Mouse (Mus musculus) myocyte (in vitro differentiated cells): Measurements from ENCODE around the gene Nhlrc4.

ENCODE experiments used
- CEBPB ChIP-seq: IDR thresholded peaks from 2 replicates; pipeline ENCODE4 v1.6.1; 2011; ENCODE audit warnings: mild to moderate bottlenecking, moderate library complexity; ENCODE audit not compliant: poor library complexity, insufficient read depth, severe bottlenecking
- MYOG ChIP-seq, 3 experiments: IDR thresholded peaks; one replicate each; pipeline ENCODE4 v1.6.1; 2011; ENCODE audit warnings: control low read depth in 2 of 3, low read depth in 2 of 3, mild to moderate bottlenecking in 2 of 3; ENCODE audit not compliant: insufficient read length in 2 of 3, control insufficient read depth in 1 of 3, insufficient read depth in 1 of 3
- POLR2A ChIP-seq: IDR thresholded peaks from one replicate; pipeline ENCODE4 v1.6.1; 2011; ENCODE audit warnings: low read depth, mild to moderate bottlenecking, control low read depth, moderate library complexity; ENCODE audit not compliant: insufficient read length
- POLR2AphosphoS2 ChIP-seq: IDR thresholded peaks from one replicate; pipeline ENCODE4 v1.6.1; 2011; ENCODE audit warnings: low read depth, control low read depth; ENCODE audit not compliant: insufficient read length
- TCF12 ChIP-seq: IDR thresholded peaks from one replicate; pipeline ENCODE4 v1.6.1; 2011; ENCODE audit warnings: mild to moderate bottlenecking, control low read depth; ENCODE audit not compliant: poor library complexity, insufficient read depth, severe bottlenecking
- TCF3 ChIP-seq: IDR thresholded peaks from one replicate; pipeline ENCODE4 v1.6.1; 2011; ENCODE audit warnings: low read depth, control low read depth; ENCODE audit not compliant: insufficient read length

GRCm38 (mm10) chr17:25968176-25968575 lies 23.4 kb upstream of the Nhlrc4 start:
- no peak for TF ChIP-seq POLR2A
- TF ChIP-seq TCF12, result no peak
- TF ChIP-seq POLR2AphosphoS2, result no peak
- TF ChIP-seq MYOG (IDR thresholded peaks at IDR 0.05; ENCODE audit: control insufficient read depth in 1 of 3, insufficient read depth in 1 of 3, insufficient read length in 2 of 3, low read depth in 2 of 3), result no peak
- no peak for TF ChIP-seq CEBPB
- TF ChIP-seq TCF3, result no peak
